Mouse (Mus musculus) neural tube, embryonic 15.5 days (tissue): Measurements from ENCODE around the gene Rgs5. TPM values are rescaled to one million over a fixed set of nuclear protein-coding genes. Genes with fewer than 3 reads are reported as not detected.

Source experiments
- ATAC-seq: fragments of 200-750 bp; cut with Nextera tagmentation; 2 replicates; pipeline ENCODE4 v1.8.0; 2017; ENCODE audit warnings: mild to moderate bottlenecking, moderate TSS enrichment, moderate library complexity; ENCODE audit not compliant: low FRiP score
- H3K27ac ChIP-seq: fragments of 300-500 bp; sonication (generic); replicated peaks from 2 replicates; pipeline ENCODE4 v1.5.1; 2015; ENCODE audit warnings: mild to moderate bottlenecking, inconsistent platforms
- H3K27me3 ChIP-seq: fragments of 300-500 bp; sonication (generic); replicated peaks from 2 replicates; pipeline ENCODE4 v1.6.1; 2015; ENCODE audit warnings: inconsistent platforms
- H3K36me3 ChIP-seq: fragments of 300-500 bp; sonication (generic); 2 replicates; pipeline ENCODE4 v1.6.1; 2015; ENCODE audit warnings: inconsistent platforms
- H3K4me1 ChIP-seq: fragments of 300-500 bp; sonication (generic); 2 replicates; pipeline ENCODE4 v1.6.1; 2015; ENCODE audit warnings: inconsistent platforms
- H3K4me2 ChIP-seq: fragments of 300-500 bp; sonication (generic); 2 replicates; pipeline ENCODE4 v1.6.1; 2015; ENCODE audit warnings: inconsistent platforms, mild to moderate bottlenecking, moderate library complexity
- H3K4me3 ChIP-seq: fragments of 300-500 bp; sonication (generic); replicated peaks from 2 replicates; pipeline ENCODE4 v1.5.1; 2015; ENCODE audit warnings: mild to moderate bottlenecking, inconsistent platforms
- H3K9ac ChIP-seq: fragments of 300-500 bp; sonication (generic); replicated peaks from 2 replicates; pipeline ENCODE4 v1.6.1; 2015; ENCODE audit warnings: mild to moderate bottlenecking, inconsistent platforms
- H3K9me3 ChIP-seq: fragments of 300-500 bp; sonication (generic); replicated peaks from 2 replicates; pipeline ENCODE4 v1.6.1; 2016; ENCODE audit warnings: inconsistent platforms
- WGBS: fragments of 180-500 bp; shearing (Covaris S2); methylation state at CpG from one replicate; pipeline ENCODE4 v1.1.7; 2015; ENCODE audit warnings: mixed read lengths; 5-methylcytosine and 5-hydroxymethylcytosine counted together
- polyA plus RNA-seq: library from polyadenylated mRNA; unstranded; fragments of >200 nt; fragmentation: Nextera tagmentation; extraction: Ambion mirVana; gene quantifications from 2 replicates; pipeline ENCODE4 v1.2.1, GENCODE M21; 2015

Rgs5 gene
- polyA plus RNA-seq, result 14.8 and 18.6 TPM in 2 replicates

GRCm38 (mm10) chr1:169655256-169655655 lies at the start of gene Rgs5:
TSS of gene Rgs5 (plus strand) at chr1:169655501.
- Histone ChIP-seq H3K36me3 (no peaks in the 10 kb centered on the region), H3K27me3 (no peaks in the 10 kb centered on the region), H3K9ac (no peak within 1 kb of the TSS), H3K9me3 (no peaks in the 10 kb centered on the region), H3K4me3 (no peak within 1 kb of the TSS), H3K4me2 (peak within 1 kb of the TSS; percentile 15), H3K27ac (no peak within 1 kb of the TSS), H3K4me1 (peaks cover 10% of the 10 kb centered on the region)
- ATAC-seq, result no peak
- WGBS, result 26% methylated on average over 8 of the region's 8 CpGs

- Histone ChIP-seq H3K9me3 (no peaks in the 10 kb centered on the region), H3K27ac (no peak overlapping the region), H3K9ac (no peak overlapping the region), H3K27me3 (no peaks in the 10 kb centered on the region), H3K4me1 (no peaks in the 10 kb centered on the region), H3K4me2 (no peak overlapping the region), H3K36me3 (no peaks in the 10 kb centered on the region), H3K4me3 (no peak overlapping the region)
- ATAC-seq, result no peak
- WGBS, result 41% methylated on average over 3 of the region's 3 CpGs
Observed at GRCm38 (mm10) chr1:169606164-169606563, 49.1 kb upstream of the Rgs5 start.

- ATAC-seq, result no peak
Observed at GRCm38 (mm10) chr1:169629738-169630137, 25.6 kb upstream of the Rgs5 start.

GRCm38 (mm10) chr1:169637251-169637750 lies 18.0 kb upstream of the Rgs5 start:
- Histone ChIP-seq H3K27ac (no peak overlapping the region), H3K4me2 (no peak overlapping the region), H3K4me3 (no peak overlapping the region), H3K9ac (no peak overlapping the region), H3K9me3 (no peaks in the 10 kb centered on the region), H3K4me1 (no peaks in the 10 kb centered on the region), H3K27me3 (no peaks in the 10 kb centered on the region), H3K36me3 (no peaks in the 10 kb centered on the region)
- no peak for ATAC-seq
- WGBS, result 75% methylated on average over 14 of the region's 14 CpGs

More at GRCm38 (mm10) chr1:169629738-169630137, 25.6 kb upstream of the Rgs5 start:
- Histone ChIP-seq H3K27ac (no peak overlapping the region), H3K36me3 (no peaks in the 10 kb centered on the region), H3K9ac (no peak overlapping the region), H3K27me3 (no peaks in the 10 kb centered on the region), H3K9me3 (no peaks in the 10 kb centered on the region), H3K4me3 (no peak overlapping the region), H3K4me2 (no peak overlapping the region), H3K4me1 (no peaks in the 10 kb centered on the region)
- 71% methylated on average over 7 of the region's 7 CpGs for WGBS

- no peaks in the 10 kb centered on the region for H3K9me3 ChIP-seq
- no peak overlapping the region for H3K27ac ChIP-seq
- no peak overlapping the region for H3K4me2 ChIP-seq
- WGBS, result 69% methylated on average over 7 of the region's 7 CpGs
- no peaks in the 10 kb centered on the region for H3K4me1 ChIP-seq
- no peak overlapping the region for H3K4me3 ChIP-seq
- no peaks in the 10 kb centered on the region for H3K27me3 ChIP-seq
- H3K9ac ChIP-seq, result no peak overlapping the region
- H3K36me3 ChIP-seq, result no peaks in the 10 kb centered on the region
- no peak for ATAC-seq
Observed at GRCm38 (mm10) chr1:169644884-169645653, 10.2 kb upstream of the Rgs5 start.

GRCm38 (mm10) chr1:169659479-169659878 lies 4.2 kb downstream of the Rgs5 start:
- no peak overlapping the region for H3K9ac ChIP-seq
- 4% methylated on average over 4 of the region's 4 CpGs for WGBS

GRCm38 (mm10) chr1:169667328-169667727 lies 12.0 kb downstream of the Rgs5 start:
- Histone ChIP-seq H3K4me1 (no peaks in the 10 kb centered on the region), H3K36me3 (no peaks in the 10 kb centered on the region), H3K9me3 (no peaks in the 10 kb centered on the region), H3K4me3 (no peak overlapping the region), H3K27ac (no peak overlapping the region), H3K27me3 (no peaks in the 10 kb centered on the region), H3K4me2 (no peak overlapping the region), H3K9ac (no peak overlapping the region)
- no peak for ATAC-seq
- 80% methylated on average over 4 of the region's 4 CpGs for WGBS

More at GRCm38 (mm10) chr1:169659479-169659878, 4.2 kb downstream of the Rgs5 start:
- Histone ChIP-seq H3K4me3 (no peak overlapping the region), H3K27ac (no peak overlapping the region), H3K4me1 (peaks cover 10% of the 10 kb centered on the region), H3K9me3 (no peaks in the 10 kb centered on the region), H3K4me2 (no peak overlapping the region), H3K36me3 (no peaks in the 10 kb centered on the region), H3K27me3 (no peaks in the 10 kb centered on the region)
- no peak for ATAC-seq

- Histone ChIP-seq H3K27ac (no peak overlapping the region), H3K36me3 (no peaks in the 10 kb centered on the region), H3K9me3 (no peaks in the 10 kb centered on the region), H3K9ac (no peak overlapping the region), H3K4me3 (no peak overlapping the region), H3K4me1 (no peaks in the 10 kb centered on the region), H3K27me3 (no peaks in the 10 kb centered on the region), H3K4me2 (no peak overlapping the region)
- WGBS, result 67% methylated on average over 1 of the region's 1 CpGs
- no peak; the same call in 1 of the 2 replicates for ATAC-seq
Observed at GRCm38 (mm10) chr1:169670705-169671104, 15.4 kb downstream of the Rgs5 start.

GRCm38 (mm10) chr1:169671801-169672200 lies 16.5 kb downstream of the Rgs5 start:
- WGBS, result 83% methylated on average over 2 of the region's 2 CpGs
- Histone ChIP-seq H3K4me1 (no peaks in the 10 kb centered on the region), H3K4me3 (no peak overlapping the region), H3K36me3 (no peaks in the 10 kb centered on the region), H3K27me3 (no peaks in the 10 kb centered on the region), H3K9me3 (no peaks in the 10 kb centered on the region), H3K27ac (no peak overlapping the region), H3K9ac (no peak overlapping the region), H3K4me2 (no peak overlapping the region)
- no peak for ATAC-seq

- H3K4me3 ChIP-seq, result no peak overlapping the region
- no peak overlapping the region for H3K27ac ChIP-seq
- ATAC-seq, result no peak
- no peaks in the 10 kb centered on the region for H3K27me3 ChIP-seq
- H3K9ac ChIP-seq, result no peak overlapping the region
- no peak overlapping the region for H3K4me2 ChIP-seq
- H3K4me1 ChIP-seq, result no peaks in the 10 kb centered on the region
- WGBS, result 80% methylated on average over 4 of the region's 4 CpGs
- H3K36me3 ChIP-seq, result no peaks in the 10 kb centered on the region
- no peaks in the 10 kb centered on the region for H3K9me3 ChIP-seq
Observed at GRCm38 (mm10) chr1:169672272-169672671, 17.0 kb downstream of the Rgs5 start.

- Histone ChIP-seq H3K36me3 (no peaks in the 10 kb centered on the region), H3K27me3 (no peaks in the 10 kb centered on the region), H3K4me2 (no peak overlapping the region), H3K4me3 (no peak overlapping the region), H3K9ac (no peak overlapping the region), H3K9me3 (no peaks in the 10 kb centered on the region), H3K27ac (no peak overlapping the region), H3K4me1 (no peaks in the 10 kb centered on the region)
- WGBS, result 59% methylated on average over 3 of the region's 3 CpGs
- ATAC-seq, result no peak
Observed at GRCm38 (mm10) chr1:169674116-169674515, 18.8 kb downstream of the Rgs5 start.

- Histone ChIP-seq H3K27ac (no peak overlapping the region), H3K4me2 (no peak overlapping the region), H3K4me3 (no peak overlapping the region), H3K9ac (no peak overlapping the region), H3K27me3 (no peaks in the 10 kb centered on the region), H3K36me3 (no peaks in the 10 kb centered on the region), H3K4me1 (no peaks in the 10 kb centered on the region), H3K9me3 (no peaks in the 10 kb centered on the region)
- WGBS, result 75% methylated on average over 1 of the region's 1 CpGs
- ATAC-seq, result no peak
Observed at GRCm38 (mm10) chr1:169676751-169677150, 21.4 kb downstream of the Rgs5 start.
